Mouse (Mus musculus) forebrain, postnatal 0 days (tissue): ENCODE measurements around the gene Cdyl2. TPM values are rescaled to one million over a fixed set of nuclear protein-coding genes. Genes with fewer than 3 reads are reported as not detected.

Experiments used
- ATAC-seq: fragments of 200-750 bp; cut with Nextera tagmentation; 2 replicates; pipeline ENCODE4 v1.8.0; 2017; ENCODE audit warnings: mild to moderate bottlenecking, moderate library complexity
- DNase-seq: peaks from one replicate; pipeline ENCODE4 v3.0.0-alpha.2; 2015
- H3K27ac ChIP-seq: fragments of 300-500 bp; sonication (generic); 2 replicates; pipeline ENCODE4 v1.5.1; 2014; ENCODE audit warnings: low read depth, mild to moderate bottlenecking, antibody characterized with exemption, low read length, moderate library complexity, mixed read lengths
- H3K27me3 ChIP-seq: fragments of 300-500 bp; sonication (generic); 2 replicates; pipeline ENCODE4 v1.6.1; 2014; ENCODE audit warnings: mild to moderate bottlenecking, low read length, mixed read lengths; ENCODE audit not compliant: insufficient read depth
- H3K36me3 ChIP-seq: fragments of 300-500 bp; sonication (generic); 2 replicates; pipeline ENCODE4 v1.6.1; 2014; ENCODE audit warnings: mild to moderate bottlenecking, moderate library complexity; ENCODE audit not compliant: insufficient read depth
- H3K4me1 ChIP-seq: fragments of 300-500 bp; sonication (generic); 2 replicates; pipeline ENCODE4 v1.6.1; 2014; ENCODE audit warnings: antibody characterized with exemption; ENCODE audit not compliant: insufficient read depth
- H3K4me2 ChIP-seq: fragments of 300-500 bp; sonication (generic); 2 replicates; pipeline ENCODE4 v1.6.1; 2014; ENCODE audit warnings: low read depth, mild to moderate bottlenecking, moderate library complexity
- H3K4me3 ChIP-seq: fragments of 300-500 bp; sonication (generic); 2 replicates; pipeline ENCODE4 v1.5.1; 2014; ENCODE audit warnings: low read depth, low read length, mixed read lengths
- H3K9ac ChIP-seq: fragments of 300-500 bp; sonication (generic); 2 replicates; pipeline ENCODE4 v1.6.1; 2014; ENCODE audit warnings: mild to moderate bottlenecking
- H3K9me3 ChIP-seq: fragments of 300-500 bp; sonication (generic); 2 replicates; pipeline ENCODE4 v1.6.1; 2016; ENCODE audit warnings: low read length
- CTCF ChIP-seq: sonication (generic); IDR thresholded peaks from 2 replicates; pipeline ENCODE4 v1.5.1; 2016; ENCODE audit warnings: antibody characterized with exemption, control low read depth, low read depth
- WGBS: fragments of 180-500 bp; shearing (Covaris S2); extraction: QIAGEN DNeasy Blood & Tissue Kit; methylation state at CpG from one replicate; pipeline ENCODE4 v1.1.7; 2014; 5-methylcytosine and 5-hydroxymethylcytosine counted together
- polyA plus RNA-seq: library from polyadenylated mRNA; unstranded; fragments of >200 nt; fragmentation: Nextera tagmentation; extraction: Ambion mirVana; gene quantifications from 2 replicates; pipeline ENCODE4 v1.2.1, GENCODE M21; 2015
- total RNA-seq: library from RNA; depleted of rRNA; stranded (reverse); fragments of >200 nt; gene quantifications from 2 replicates; pipeline ENCODE4 v1.2.3, GENCODE M21; 2014

The Cdyl2 gene
- total and polyA plus RNA-seq, 2 experiments from 2014 or later = 10.8 to 11.9 TPM

GRCm38 (mm10) chr8:116590546-116590945 lies 142.2 kb downstream of the Cdyl2 start:
- DNase-seq (no peak), ATAC-seq (no peak)
- Histone ChIP-seq H3K4me1 (no peaks in the 10 kb centered on the region), H3K9me3 (no peaks in the 10 kb centered on the region), H3K4me3 (no peak overlapping the region), H3K27me3 (no peaks in the 10 kb centered on the region), H3K9ac (no peak overlapping the region), H3K27ac (no peak overlapping the region), H3K36me3 (no peaks in the 10 kb centered on the region), H3K4me2 (no peak overlapping the region)
- WGBS = 87% methylated on average over 4 of the region's 4 CpGs
- no peak for TF ChIP-seq CTCF

- ATAC-seq (no peak), DNase-seq (no peak)
- Histone ChIP-seq H3K9ac (no peak overlapping the region), H3K4me2 (no peak overlapping the region), H3K27ac (no peak overlapping the region), H3K4me1 (no peaks in the 10 kb centered on the region), H3K36me3 (no peaks in the 10 kb centered on the region), H3K27me3 (no peaks in the 10 kb centered on the region), H3K4me3 (no peak overlapping the region), H3K9me3 (no peaks in the 10 kb centered on the region)
- 82% methylated on average over 14 of the region's 14 CpGs for WGBS
- no peak for TF ChIP-seq CTCF
Measured at GRCm38 (mm10) chr8:116590106-116590505, 142.7 kb downstream of the Cdyl2 start.

- H3K4me1 ChIP-seq = no peaks in the 10 kb centered on the region
- H3K9me3 ChIP-seq = no peaks in the 10 kb centered on the region
- ATAC-seq (no peak), DNase-seq (no peak)
- H3K4me2 ChIP-seq = no peak overlapping the region
- H3K27me3 ChIP-seq = no peaks in the 10 kb centered on the region
- H3K4me3 ChIP-seq = no peak overlapping the region
- no peak overlapping the region for H3K27ac ChIP-seq
- no peak overlapping the region for H3K9ac ChIP-seq
- no peak for TF ChIP-seq CTCF
- 88% methylated on average over 19 of the region's 19 CpGs for WGBS
- 0 out of 2 replicates have a peak, but pooled peaks cover under 1% of the 10 kb centered on the region for H3K36me3 ChIP-seq
Measured at GRCm38 (mm10) chr8:116587616-116588468, 144.9 kb downstream of the Cdyl2 start.

- DNase-seq (no peak), ATAC-seq (no peak)
- no peaks in the 10 kb centered on the region for H3K9me3 ChIP-seq
- H3K4me3 ChIP-seq = no peak overlapping the region
- no peaks in the 10 kb centered on the region for H3K27me3 ChIP-seq
- H3K36me3 ChIP-seq = peaks cover 4% of the 10 kb centered on the region
- no peak for TF ChIP-seq CTCF
- no peak overlapping the region for H3K27ac ChIP-seq
- no peaks in the 10 kb centered on the region for H3K4me1 ChIP-seq
- H3K9ac ChIP-seq = no peak overlapping the region
- 88% methylated on average over 11 of the region's 11 CpGs for WGBS
- H3K4me2 ChIP-seq = no peak overlapping the region
Measured at GRCm38 (mm10) chr8:116581318-116582019, 151.3 kb downstream of the Cdyl2 start.

- no peak for TF ChIP-seq CTCF
- Histone ChIP-seq H3K4me3 (no peak overlapping the region), H3K27me3 (no peaks in the 10 kb centered on the region), H3K9me3 (no peaks in the 10 kb centered on the region), H3K4me2 (no peak overlapping the region), H3K9ac (no peak overlapping the region), H3K4me1 (no peaks in the 10 kb centered on the region), H3K36me3 (peaks cover 6% of the 10 kb centered on the region; the same call in 1 of the 2 replicates), H3K27ac (no peak overlapping the region)
- no peak for DNase-seq
- ATAC-seq = no peak
- WGBS = 97% methylated on average over 2 of the region's 2 CpGs
Measured at GRCm38 (mm10) chr8:116576732-116577131, 156.1 kb downstream of the Cdyl2 start.

GRCm38 (mm10) chr8:116573085-116573484 lies 159.7 kb downstream of the Cdyl2 start:
- H3K4me3 ChIP-seq = no peak overlapping the region
- no peak overlapping the region for H3K27ac ChIP-seq
- H3K4me2 ChIP-seq = no peak overlapping the region
- ATAC-seq (no peak), DNase-seq (no peak)
- TF ChIP-seq CTCF = no peak
- H3K9me3 ChIP-seq = no peaks in the 10 kb centered on the region
- H3K9ac ChIP-seq = no peak overlapping the region
- 87% methylated on average over 5 of the region's 5 CpGs for WGBS
- H3K27me3 ChIP-seq = no peaks in the 10 kb centered on the region
- H3K4me1 ChIP-seq = no peaks in the 10 kb centered on the region
- H3K36me3 ChIP-seq = peaks cover 6% of the 10 kb centered on the region; the same call in 1 of the 2 replicates

- WGBS = 87% methylated on average over 3 of the region's 3 CpGs
- ATAC-seq = no peak
- no peaks in the 10 kb centered on the region for H3K9me3 ChIP-seq
Measured at GRCm38 (mm10) chr8:116552778-116553177, 180.0 kb downstream of the Cdyl2 start.

More at GRCm38 (mm10) chr8:116552778-116553177, 180.0 kb downstream of the Cdyl2 start:
- no peak overlapping the region for H3K9ac ChIP-seq
- H3K4me2 ChIP-seq = no peak overlapping the region
- DNase-seq = no peak
- no peak overlapping the region for H3K27ac ChIP-seq
- H3K36me3 ChIP-seq = no peaks in the 10 kb centered on the region
- no peaks in the 10 kb centered on the region for H3K27me3 ChIP-seq
- no peaks in the 10 kb centered on the region for H3K4me1 ChIP-seq
- TF ChIP-seq CTCF = no peak
- H3K4me3 ChIP-seq = no peak overlapping the region
